Mouse (Mus musculus) T-cell, adult 2 months (primary cell): ENCODE measurements at regions not wholly inside any gene's neighbourhood (a gene's known extent, or its start where the extent isn't known, plus 50 kb on each side); places are given as distances from the start of the nearest gene placed in this dataset.

ENCODE experiments used
- DNase-seq: peaks from one replicate; pipeline ENCODE4 v3.0.0; 2022; ENCODE audit warnings: low spot score

- DNase-seq, result no peak
These were observed 188.2 kb upstream of the Sox9 start for GRCm38 (mm10) chr11:112593821-112594220.

GRCm38 (mm10) chr11:112607359-112607758 lies 174.7 kb upstream of the Sox9 start:
- DNase-seq, result no peak

- DNase-seq, result no peak
These were observed 172.7 kb upstream of the Sox9 start for GRCm38 (mm10) chr11:112609277-112609676.

- DNase-seq, result no peak
These were observed 171.0 kb upstream of the Sox9 start for GRCm38 (mm10) chr11:112611073-112611472.

- no peak for DNase-seq
These were observed 166.4 kb upstream of the Sox9 start for GRCm38 (mm10) chr11:112615629-112616028.

- DNase-seq, result no peak
These were observed 165.1 kb upstream of the Sox9 start for GRCm38 (mm10) chr11:112616942-112617341.

GRCm38 (mm10) chr11:112620916-112621315 lies 161.1 kb upstream of the Sox9 start:
- DNase-seq, result no peak

GRCm38 (mm10) chr11:112621385-112622120 lies 160.5 kb upstream of the Sox9 start:
- no peak for DNase-seq

- no peak for DNase-seq
These were observed 132.7 kb upstream of the Sox9 start for GRCm38 (mm10) chr11:112649298-112649697.

GRCm38 (mm10) chr11:112657410-112658159 lies 124.4 kb upstream of the Sox9 start:
- DNase-seq, result no peak

- no peak for DNase-seq
These were observed 122.1 kb upstream of the Sox9 start for GRCm38 (mm10) chr11:112659911-112660310.

- DNase-seq, result no peak
These were observed 120.6 kb upstream of the Sox9 start for GRCm38 (mm10) chr11:112661426-112661825.

GRCm38 (mm10) chr11:112667311-112667710 lies 114.7 kb upstream of the Sox9 start:
- no peak for DNase-seq

GRCm38 (mm10) chr11:112672086-112672485 lies 109.9 kb upstream of the Sox9 start:
- no peak for DNase-seq

GRCm38 (mm10) chr11:112690047-112690446 lies 92.0 kb upstream of the Sox9 start:
- DNase-seq, result no peak

GRCm38 (mm10) chr11:112706091-112706490 lies 75.9 kb upstream of the Sox9 start:
- DNase-seq, result no peak

- DNase-seq, result no peak
These were observed 73.8 kb upstream of the Sox9 start for GRCm38 (mm10) chr11:112708119-112708730.

- no peak for DNase-seq
These were observed 70.4 kb upstream of the Sox9 start for GRCm38 (mm10) chr11:112711656-112712055.

GRCm38 (mm10) chr11:112718547-112718946 lies 63.5 kb upstream of the Sox9 start:
- DNase-seq, result no peak

- DNase-seq, result no peak
These were observed 61.4 kb upstream of the Sox9 start for GRCm38 (mm10) chr11:112720652-112721051.

- no peak for DNase-seq
These were observed 59.1 kb upstream of the Sox9 start for GRCm38 (mm10) chr11:112722936-112723335.

- DNase-seq, result no peak
These were observed 53.7 kb upstream of the Sox9 start for GRCm38 (mm10) chr11:112728154-112728952.
